Mouse (Mus musculus) layer of hippocampus, adult 8-10 months (tissue): ENCODE data around the gene Gm28308. TPM values are rescaled to one million over a fixed set of nuclear protein-coding genes. Genes with fewer than 3 reads are reported as not detected.

Experiments used
- DNase-seq, 2 experiments: peaks; one replicate each; pipeline ENCODE4 v3.0.0; 2022; ENCODE audit warnings: low spot score in 2 of 2
- total RNA-seq, 4 experiments: library from RNA; stranded (reverse); gene quantifications; 2 replicates each; pipeline ENCODE4 v1.2.4; 2022

Gene Gm28308
- total RNA-seq, 4 experiments from 2014 or later: not detected

GRCm38 (mm10) chr6:52185222-52185621, 27.9 kb downstream of the Gm28308 start:
- no peak for DNase-seq

DNA sequence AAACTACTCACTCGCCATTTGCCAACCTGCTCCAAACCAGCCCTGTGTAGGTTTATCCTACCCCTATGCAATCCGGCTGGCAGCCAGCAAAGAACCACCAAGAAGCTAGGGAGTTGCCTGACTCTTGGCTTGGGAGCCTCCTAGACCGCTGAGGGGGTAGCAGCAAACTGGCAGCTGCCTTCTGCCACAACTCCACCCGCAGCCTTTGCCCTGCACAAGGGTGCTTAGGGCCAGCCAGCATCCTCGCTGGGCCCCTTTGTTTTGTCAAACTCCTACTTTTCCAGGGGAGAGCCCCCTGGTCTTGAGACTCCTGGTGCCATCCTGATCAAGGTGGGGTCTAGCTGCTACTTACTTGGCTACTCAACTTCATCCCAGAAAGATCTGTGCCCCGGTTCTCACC, 28.5 kb downstream of the Gm28308 start:
- no peak for DNase-seq

- DNase-seq: no peak
Measured at GRCm38 (mm10) chr6:52183311-52184080, 29.6 kb downstream of the Gm28308 start.

GRCm38 (mm10) chr6:52182793-52183192, 30.3 kb downstream of the Gm28308 start:
- no peak for DNase-seq

- DNase-seq: no peak
Measured at GRCm38 (mm10) chr6:52182030-52182429, 31.1 kb downstream of the Gm28308 start.

GRCm38 (mm10) chr6:52180726-52181125, 32.4 kb downstream of the Gm28308 start:
- no peak for DNase-seq

GRCm38 (mm10) chr6:52180213-52180710, 32.9 kb downstream of the Gm28308 start:
- DNase-seq: no peak

DNA sequence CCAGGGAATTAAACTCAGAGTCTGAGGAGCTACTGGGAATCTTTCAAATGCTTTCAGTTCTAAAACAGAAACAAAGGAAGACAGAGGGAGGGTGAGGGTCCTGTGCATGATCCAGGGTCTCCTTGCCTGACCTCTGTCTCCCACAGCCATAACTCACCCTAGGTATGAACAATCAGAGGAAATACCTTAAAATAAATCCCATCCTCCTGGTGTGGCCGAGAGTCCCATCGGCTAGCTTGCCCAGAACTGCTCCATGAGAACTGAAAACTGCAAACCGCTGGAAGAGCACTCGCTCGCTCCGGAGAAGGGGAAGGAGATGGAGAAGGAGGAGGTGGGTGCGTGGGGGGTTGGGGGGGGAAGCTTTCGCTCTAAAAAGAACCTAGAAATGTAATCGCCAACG, 33.4 kb downstream of the Gm28308 start:
- no peak for DNase-seq

- no peak for DNase-seq
Measured at GRCm38 (mm10) chr6:52178918-52179665, 34.0 kb downstream of the Gm28308 start.

DNA sequence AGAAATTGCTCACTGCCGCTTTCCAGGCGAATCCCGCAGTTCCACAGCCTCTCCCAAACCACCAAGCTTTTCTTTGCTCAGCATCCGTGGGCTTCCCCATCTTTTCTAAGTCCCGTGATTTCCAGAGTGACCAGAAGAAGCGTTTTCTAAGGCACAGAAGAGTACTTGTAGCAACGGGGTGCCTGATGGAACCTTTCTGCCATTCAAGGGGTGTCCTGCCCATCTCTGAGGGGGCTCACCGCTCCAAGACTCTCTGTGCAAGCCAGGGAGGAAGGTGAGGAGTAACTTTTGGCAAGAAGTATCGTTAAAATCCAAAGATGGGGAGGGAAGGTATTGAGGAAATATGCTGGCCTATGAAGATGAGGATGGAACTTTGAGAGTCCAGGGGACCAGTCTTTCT, 35.3 kb downstream of the Gm28308 start:
- DNase-seq: no peak

- DNase-seq: no peak
Measured at GRCm38 (mm10) chr6:52177061-52177735, 35.9 kb downstream of the Gm28308 start, which contains the start of gene 5730596B20Rik. Gene 5730596B20Rik (plus strand): TSS chr6:52177498.

GRCm38 (mm10) chr6:52176391-52176790, 36.7 kb downstream of the Gm28308 start:
- no peak for DNase-seq

- no peak for DNase-seq
Measured at GRCm38 (mm10) chr6:52175864-52176263, 37.3 kb downstream of the Gm28308 start.

DNA sequence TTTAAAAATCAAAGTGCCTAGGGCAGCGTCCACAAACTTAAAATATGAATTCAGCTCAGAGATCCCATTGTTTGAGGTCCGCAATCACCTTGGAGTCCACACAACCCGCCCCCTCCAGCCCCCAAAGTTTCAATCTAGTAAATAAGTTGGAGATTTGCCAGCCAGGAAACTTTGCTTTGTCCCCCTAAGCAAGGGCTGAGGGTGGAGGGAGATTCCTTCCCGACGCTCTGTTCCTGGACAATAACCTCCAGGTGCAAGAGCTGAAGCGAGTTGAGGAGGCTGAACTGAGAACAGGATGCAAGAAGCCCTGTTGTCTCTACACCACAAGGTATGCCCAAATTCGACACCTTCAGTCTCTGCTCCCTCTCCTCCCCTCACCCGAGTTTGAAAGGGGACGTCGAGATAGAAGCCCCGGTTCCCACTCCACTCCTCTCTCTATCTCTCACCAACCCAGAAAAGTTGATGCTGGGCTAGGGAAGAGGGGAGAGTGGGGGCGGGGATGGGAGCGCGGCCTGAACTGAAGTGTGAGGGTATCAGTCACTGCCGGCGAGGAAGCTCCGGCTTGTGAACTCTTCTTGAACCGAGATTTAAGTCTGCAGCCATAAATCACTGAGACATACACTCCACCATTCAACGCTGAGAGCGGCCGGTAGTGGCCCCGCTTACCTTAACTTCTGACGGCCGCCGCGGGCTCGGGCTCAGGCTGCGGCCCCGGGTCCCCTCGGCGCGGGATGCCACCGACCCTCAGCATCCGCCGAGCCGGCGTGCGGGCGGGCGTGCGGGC, 38.0 kb downstream of the Gm28308 start:
- DNase-seq: no peak

- DNase-seq: no peak
Measured at GRCm38 (mm10) chr6:52173648-52174047, 39.5 kb downstream of the Gm28308 start.

DNA sequence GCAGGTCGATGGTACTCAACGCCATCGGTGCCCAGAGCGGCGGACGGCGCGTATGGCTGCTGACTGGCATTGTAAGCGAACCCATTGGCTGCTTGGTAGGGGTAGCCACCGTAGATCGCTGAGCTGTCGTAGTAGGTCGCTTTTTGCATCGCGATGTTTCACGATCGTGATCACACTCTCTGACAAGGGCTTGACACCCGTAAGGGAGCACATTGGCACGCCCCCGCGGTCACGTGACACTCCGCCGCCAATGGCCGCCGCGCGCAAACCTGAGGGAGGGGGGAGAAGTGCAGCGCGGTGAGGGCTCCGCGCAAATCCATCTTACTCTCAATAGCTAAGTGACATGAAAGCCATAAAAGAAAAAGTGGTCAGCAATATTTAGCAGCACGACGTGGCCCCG, 40.6 kb downstream of the Gm28308 start:
- no peak for DNase-seq

DNA sequence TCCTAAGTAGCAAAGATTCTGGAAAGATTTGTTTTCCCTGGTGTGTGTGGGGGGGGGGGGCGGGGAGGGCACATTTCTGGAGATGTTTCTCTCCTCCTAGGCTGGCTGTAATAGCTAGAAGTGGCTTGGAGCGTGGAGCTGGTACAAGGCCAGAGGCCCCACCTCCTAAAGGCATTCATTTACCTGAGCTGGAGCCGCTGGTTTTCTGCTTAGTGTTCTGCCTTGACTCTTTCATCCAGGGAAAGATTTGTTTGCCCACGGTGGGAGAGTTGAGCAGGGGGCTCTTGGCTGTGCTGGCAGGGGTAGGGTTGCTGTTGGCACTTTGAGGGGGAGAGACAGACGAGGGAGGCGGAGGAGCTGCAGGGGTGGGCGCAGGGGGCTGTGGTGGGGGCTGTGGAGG, 41.2 kb downstream of the Gm28308 start:
- no peak for DNase-seq

DNA sequence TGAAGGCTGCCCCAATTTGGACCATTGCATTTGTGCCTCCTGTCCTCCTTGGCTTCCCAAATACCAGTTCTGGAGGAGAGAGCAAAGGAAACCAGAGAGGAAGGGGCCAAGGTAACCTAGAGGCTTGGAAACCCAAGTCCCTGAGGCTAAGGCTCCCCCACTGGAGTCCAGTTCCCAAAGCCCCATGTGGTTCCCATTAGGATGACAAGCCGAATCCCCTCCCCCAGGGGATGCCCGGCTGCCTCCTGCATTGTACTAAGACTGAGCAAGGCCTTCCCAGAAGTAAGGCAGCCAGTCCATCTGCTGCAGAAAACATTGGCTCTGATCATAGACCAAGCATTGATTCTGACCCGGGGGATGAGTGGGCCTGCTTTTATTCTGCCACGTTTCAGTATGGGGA, 41.8 kb downstream of the Gm28308 start:
- no peak for DNase-seq

DNA sequence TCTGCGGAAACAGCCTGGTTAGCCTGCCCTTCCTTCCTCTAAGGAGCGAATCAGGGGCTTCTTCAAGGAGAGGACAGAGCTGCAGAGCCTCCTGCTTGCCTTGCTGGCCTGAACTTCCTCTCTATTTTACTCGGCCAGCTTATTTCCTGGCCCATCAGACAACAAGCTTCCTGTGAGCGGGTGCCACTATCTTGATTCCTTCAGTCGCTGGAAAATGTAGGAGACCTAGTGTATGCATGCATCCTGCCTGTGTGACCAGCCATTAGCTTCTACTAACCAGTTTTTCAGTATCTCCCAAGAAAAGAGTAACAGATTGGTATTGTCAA, 42.3 kb downstream of the Gm28308 start:
- DNase-seq: no peak

DNA sequence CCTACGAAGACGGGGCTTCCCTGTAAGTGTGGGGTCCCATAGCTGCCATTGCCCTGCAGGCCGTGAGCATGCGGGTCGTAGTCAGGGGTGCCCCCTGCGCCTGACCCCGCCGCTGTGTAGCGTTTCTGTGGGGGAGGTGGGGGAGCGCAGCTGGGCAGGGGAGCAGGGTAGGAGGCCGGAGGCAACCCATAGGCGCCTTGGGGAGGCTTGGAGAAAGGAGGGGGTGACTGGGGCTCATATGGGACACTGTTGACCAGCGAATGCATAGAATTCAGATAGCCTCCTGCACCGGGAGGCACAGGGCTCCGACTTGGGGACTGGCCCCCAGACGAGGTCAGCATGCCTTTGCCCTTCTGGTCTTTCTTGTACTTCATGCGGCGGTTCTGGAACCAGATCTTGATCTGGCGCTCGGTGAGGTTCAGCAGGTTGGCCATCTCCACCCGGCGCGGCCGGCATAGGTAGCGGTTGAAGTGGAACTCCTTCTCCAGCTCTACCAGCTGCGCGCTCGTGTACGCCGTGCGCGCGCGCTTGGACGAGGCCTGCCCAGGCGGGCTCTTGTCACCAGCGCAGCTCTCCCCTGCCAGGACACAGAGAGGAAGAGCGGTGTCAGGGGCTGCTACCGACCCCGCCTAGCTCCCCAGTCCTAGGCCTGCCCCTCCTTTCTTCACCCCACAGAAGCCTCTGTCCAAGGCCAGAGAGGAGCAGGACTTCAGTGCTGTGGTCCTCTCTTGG, 42.8 kb downstream of the Gm28308 start:
- DNase-seq: no peak
